Mouse (Mus musculus): Measurements from ENCODE around the gene Prdx2.
A peak's percentile ranks its signal among the peaks of the same experiment; 100 is the strongest.

GRCm38 (mm10) chr8:84974543-84975142 lies 5.3 kb downstream of the Prdx2 start:
- no peak for TF ChIP-seq CTCF (IDR thresholded peaks at IDR 0.05; ENCODE audit: low read depth)
- TF ChIP-seq EP300 (IDR thresholded peaks at IDR 0.05; ENCODE audit: low read depth) = peak; percentile 5; the same call in 1 of the 2 replicates
